Mouse (Mus musculus) hindbrain, embryonic 16.5 days (tissue): Measurements from ENCODE around the gene Tmem116. TPM values are rescaled to one million over a fixed set of nuclear protein-coding genes. Genes with fewer than 3 reads are reported as not detected.

Experiments
- ATAC-seq: fragments of 200-750 bp; cut with Nextera tagmentation; 2 replicates; pipeline ENCODE4 v1.8.0; 2017; ENCODE audit warnings: moderate TSS enrichment, moderate library complexity
- H3K27ac ChIP-seq: fragments of 300-500 bp; sonication (generic); 2 replicates; pipeline ENCODE4 v1.5.1; 2014; ENCODE audit warnings: low read depth, mild to moderate bottlenecking, control low read depth, low read length, moderate library complexity
- H3K27me3 ChIP-seq: fragments of 300-500 bp; sonication (generic); replicated peaks from 2 replicates; pipeline ENCODE4 v1.6.1; 2014; ENCODE audit warnings: low read length; ENCODE audit not compliant: control insufficient read depth, insufficient read depth
- H3K36me3 ChIP-seq: fragments of 300-500 bp; sonication (generic); 2 replicates; pipeline ENCODE4 v1.6.1; 2014; ENCODE audit warnings: mild to moderate bottlenecking, low read length, moderate library complexity, mixed read lengths; ENCODE audit not compliant: control insufficient read depth, insufficient read depth
- H3K4me1 ChIP-seq: fragments of 300-500 bp; sonication (generic); 2 replicates; pipeline ENCODE4 v1.6.1; 2014; ENCODE audit warnings: low read depth, low read length; ENCODE audit not compliant: control insufficient read depth, insufficient read depth
- H3K4me2 ChIP-seq: fragments of 300-500 bp; sonication (generic); 2 replicates; pipeline ENCODE4 v1.6.1; 2014; ENCODE audit warnings: mild to moderate bottlenecking, low read length, control low read depth, moderate library complexity
- H3K4me3 ChIP-seq: fragments of 300-500 bp; sonication (generic); 2 replicates; pipeline ENCODE4 v1.5.1; 2014; ENCODE audit warnings: mild to moderate bottlenecking, low read length, control low read depth, moderate library complexity
- H3K9ac ChIP-seq: fragments of 300-500 bp; sonication (generic); 2 replicates; pipeline ENCODE4 v1.6.1; 2014; ENCODE audit warnings: low read depth, mild to moderate bottlenecking, control low read depth, low read length, moderate library complexity
- H3K9me3 ChIP-seq: fragments of 300-500 bp; sonication (generic); 2 replicates; pipeline ENCODE4 v1.6.1; 2014; ENCODE audit warnings: mild to moderate bottlenecking, low read length, moderate library complexity; ENCODE audit not compliant: control insufficient read depth
- WGBS: fragments of 180-500 bp; shearing (Covaris S2); extraction: QIAGEN DNeasy Blood & Tissue Kit; methylation state at CpG from one replicate; pipeline ENCODE4 v1.1.7; 2014; 5-methylcytosine and 5-hydroxymethylcytosine counted together
- polyA plus RNA-seq: library from polyadenylated mRNA; unstranded; fragments of >200 nt; fragmentation: Nextera tagmentation; extraction: Ambion mirVana; gene quantifications from 2 replicates; pipeline ENCODE4 v1.2.1, GENCODE M21; 2015

The Tmem116 gene
- polyA plus RNA-seq, 1 experiment from 2014 or later, result 2.3 TPM

DNA sequence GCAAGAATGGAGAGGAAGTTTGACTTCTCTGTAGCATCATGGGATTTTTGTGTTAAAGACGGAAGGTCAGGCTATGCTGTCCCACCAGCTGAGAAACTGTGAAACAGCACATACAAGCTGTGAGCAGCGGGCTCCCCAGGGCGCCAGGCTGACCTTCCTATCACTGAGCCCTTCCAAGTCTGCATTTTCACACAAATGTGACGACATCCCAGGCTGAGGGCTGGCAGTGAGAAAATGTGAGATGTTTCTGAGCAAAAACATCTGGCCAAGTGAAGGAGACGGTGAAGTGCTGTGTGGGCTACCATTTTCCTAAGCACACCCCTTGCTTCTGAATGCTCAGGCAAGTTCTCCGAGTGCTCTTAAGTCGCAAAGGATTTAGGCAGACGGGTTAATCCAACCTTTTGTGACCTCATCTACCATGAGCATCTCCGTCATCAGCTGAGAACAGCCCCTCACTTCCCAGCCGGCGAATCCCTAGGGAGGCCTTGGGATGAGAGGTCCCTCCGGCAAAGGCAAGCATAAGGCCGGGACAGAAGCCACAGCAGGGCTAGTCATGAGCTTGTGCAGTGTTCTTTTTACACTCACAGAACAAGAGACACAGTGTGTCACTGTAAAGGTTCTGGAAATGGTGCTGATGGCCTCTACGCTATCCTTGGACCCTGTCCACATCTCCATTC lies 74.2 kb downstream of the Tmem116 start:
- Histone ChIP-seq H3K27me3 (no peaks in the 10 kb centered on the region), H3K9ac (no peak overlapping the region), H3K4me3 (no peak overlapping the region), H3K4me2 (no peak overlapping the region), H3K36me3 (peaks cover 42% of the 10 kb centered on the region), H3K9me3 (no peaks in the 10 kb centered on the region), H3K27ac (no peak overlapping the region), H3K4me1 (no peaks in the 10 kb centered on the region)
- ATAC-seq, result no peak
- 92% methylated on average over 14 of the region's 14 CpGs for WGBS

DNA sequence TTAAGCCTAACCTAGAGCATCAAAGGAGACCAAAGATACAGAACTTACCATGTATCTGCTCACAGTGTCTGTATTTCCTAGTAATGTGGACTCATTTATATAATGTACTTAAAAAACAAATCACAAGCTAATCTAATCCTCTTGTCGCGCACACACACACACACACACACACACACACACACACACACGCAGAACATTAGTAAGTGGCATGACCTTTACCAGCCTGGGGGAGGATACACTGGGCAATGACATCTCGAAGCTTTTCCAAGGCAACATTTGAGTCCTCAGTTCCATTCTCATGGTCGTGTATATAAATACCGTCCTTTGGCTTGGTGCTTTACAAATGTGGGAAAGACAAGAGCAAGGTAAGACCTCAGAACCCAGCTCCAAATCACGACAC lies 74.8 kb downstream of the Tmem116 start:
- Histone ChIP-seq H3K27me3 (no peaks in the 10 kb centered on the region), H3K36me3 (peaks cover 42% of the 10 kb centered on the region), H3K9ac (no peak overlapping the region), H3K27ac (no peak overlapping the region), H3K4me2 (no peak overlapping the region), H3K4me3 (no peak overlapping the region), H3K9me3 (no peaks in the 10 kb centered on the region), H3K4me1 (no peaks in the 10 kb centered on the region)
- WGBS, result 88% methylated on average over 7 of the region's 7 CpGs
- no peak for ATAC-seq

DNA sequence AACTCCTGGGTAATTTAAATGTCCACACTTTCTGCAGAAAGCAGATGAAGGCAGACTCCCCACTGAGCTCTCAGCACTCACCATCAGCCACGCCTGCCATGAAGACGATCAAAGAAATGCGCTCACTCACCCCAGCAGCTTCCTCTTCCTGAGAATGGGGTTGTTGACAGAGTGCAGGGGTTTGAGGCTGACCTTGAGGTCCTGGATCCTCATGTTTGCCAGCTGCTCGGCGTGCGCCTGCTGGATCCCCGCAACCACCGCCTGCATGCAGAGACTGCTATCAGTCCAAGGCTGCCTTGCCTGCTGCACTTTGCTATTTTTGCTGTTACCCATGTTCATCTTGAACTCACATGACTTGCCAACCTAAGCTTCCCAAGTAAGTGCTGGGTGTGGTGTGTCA lies 75.3 kb downstream of the Tmem116 start:
- Histone ChIP-seq H3K4me1 (no peaks in the 10 kb centered on the region), H3K36me3 (peaks cover 42% of the 10 kb centered on the region), H3K27me3 (no peaks in the 10 kb centered on the region), H3K4me2 (no peak overlapping the region), H3K9ac (no peak overlapping the region), H3K9me3 (no peaks in the 10 kb centered on the region), H3K4me3 (no peak overlapping the region), H3K27ac (no peak overlapping the region)
- ATAC-seq, result no peak
- WGBS, result 70% methylated on average over 8 of the region's 8 CpGs

DNA sequence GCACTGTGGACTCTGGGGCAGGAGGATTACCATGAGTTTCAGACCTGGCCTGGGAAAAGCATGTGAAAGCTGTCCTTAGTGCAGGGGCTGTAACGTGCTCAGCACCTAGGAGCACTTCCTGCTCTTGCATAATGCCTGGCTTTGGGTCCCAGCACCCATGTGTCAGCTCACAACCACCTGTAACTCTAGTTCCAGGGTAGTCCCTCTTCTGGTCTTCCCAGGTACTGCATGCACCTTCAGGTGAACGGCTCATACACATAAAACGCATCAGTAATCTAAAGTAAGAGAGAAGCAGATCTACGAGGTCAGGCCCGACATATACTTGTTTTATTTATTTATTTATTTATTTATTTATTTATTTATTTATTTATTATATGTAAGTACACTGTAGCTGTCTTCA lies 82.8 kb downstream of the Tmem116 start:
- H3K9ac ChIP-seq, result no peak overlapping the region
- no peak for ATAC-seq
- H3K4me2 ChIP-seq, result no peak overlapping the region
- H3K27ac ChIP-seq, result no peak overlapping the region
- no peaks in the 10 kb centered on the region for H3K27me3 ChIP-seq
- 94% methylated on average over 5 of the region's 5 CpGs for WGBS
- no peaks in the 10 kb centered on the region for H3K4me1 ChIP-seq
- H3K36me3 ChIP-seq, result peaks cover 41% of the 10 kb centered on the region
- no peak overlapping the region for H3K4me3 ChIP-seq
- no peaks in the 10 kb centered on the region for H3K9me3 ChIP-seq

DNA sequence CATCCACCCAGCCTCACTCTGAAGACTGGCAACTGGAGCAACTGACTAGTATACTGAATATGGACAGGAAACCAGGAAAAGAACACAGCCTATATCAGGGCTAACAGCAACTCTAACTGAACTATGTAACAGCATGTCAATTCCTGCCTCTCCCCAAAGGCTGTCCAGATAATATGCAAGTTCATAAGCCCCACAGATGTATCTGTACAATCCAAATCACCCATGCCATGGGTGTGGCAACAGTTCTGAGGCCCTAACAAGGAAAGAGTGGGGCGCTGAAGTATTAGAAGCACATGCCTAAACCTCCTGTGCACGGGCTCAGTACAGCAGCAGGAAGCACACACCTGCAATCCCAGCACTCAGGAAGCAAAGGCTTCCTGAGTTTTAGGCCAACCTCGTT lies 83.4 kb downstream of the Tmem116 start:
- WGBS, result 90% methylated on average over 3 of the region's 3 CpGs
- no peak for ATAC-seq
- H3K4me1 ChIP-seq, result no peaks in the 10 kb centered on the region
- H3K27ac ChIP-seq, result no peak overlapping the region
- no peaks in the 10 kb centered on the region for H3K27me3 ChIP-seq
- peaks cover 41% of the 10 kb centered on the region for H3K36me3 ChIP-seq
- no peak overlapping the region for H3K4me3 ChIP-seq
- H3K9ac ChIP-seq, result no peak overlapping the region
- H3K9me3 ChIP-seq, result no peaks in the 10 kb centered on the region
- no peak overlapping the region for H3K4me2 ChIP-seq

DNA sequence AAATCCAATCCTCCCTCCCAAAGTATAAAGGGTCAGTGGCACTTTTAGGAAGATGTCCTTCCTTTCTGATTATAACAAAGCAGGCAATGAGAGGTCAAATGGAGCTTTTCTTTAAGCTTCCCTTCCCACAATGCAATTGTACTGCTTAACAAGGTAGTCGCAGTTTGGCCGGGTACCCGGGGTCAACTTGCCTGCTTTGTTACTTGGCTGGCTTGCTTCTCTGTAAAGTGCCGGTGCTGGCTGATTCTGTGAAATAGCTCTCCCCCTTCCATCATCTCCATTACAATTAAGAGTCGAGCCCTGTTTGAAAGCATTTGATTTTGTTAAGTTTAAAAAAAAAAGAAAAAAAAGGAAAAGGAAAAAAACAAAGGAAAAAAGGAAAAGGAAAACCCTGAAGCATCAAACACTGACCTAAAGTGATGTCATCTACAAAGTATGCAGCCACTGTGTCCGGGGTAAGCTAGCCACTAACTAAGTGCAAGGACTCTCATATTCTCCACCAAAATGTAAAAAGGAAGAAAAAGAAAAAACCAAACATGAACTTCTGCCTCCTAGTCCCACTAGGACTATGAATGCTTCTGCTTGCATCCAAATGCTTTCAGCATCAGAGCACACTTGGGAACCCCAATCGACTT lies 85.3 kb downstream of the Tmem116 start:
- WGBS, result 57% methylated on average over 7 of the region's 7 CpGs
- Histone ChIP-seq H3K4me3 (no peak overlapping the region), H3K9me3 (no peaks in the 10 kb centered on the region), H3K36me3 (peaks cover 31% of the 10 kb centered on the region), H3K27me3 (no peaks in the 10 kb centered on the region), H3K27ac (no peak overlapping the region), H3K4me2 (no peak overlapping the region), H3K4me1 (no peaks in the 10 kb centered on the region), H3K9ac (no peak overlapping the region)
- ATAC-seq, result no peak

DNA sequence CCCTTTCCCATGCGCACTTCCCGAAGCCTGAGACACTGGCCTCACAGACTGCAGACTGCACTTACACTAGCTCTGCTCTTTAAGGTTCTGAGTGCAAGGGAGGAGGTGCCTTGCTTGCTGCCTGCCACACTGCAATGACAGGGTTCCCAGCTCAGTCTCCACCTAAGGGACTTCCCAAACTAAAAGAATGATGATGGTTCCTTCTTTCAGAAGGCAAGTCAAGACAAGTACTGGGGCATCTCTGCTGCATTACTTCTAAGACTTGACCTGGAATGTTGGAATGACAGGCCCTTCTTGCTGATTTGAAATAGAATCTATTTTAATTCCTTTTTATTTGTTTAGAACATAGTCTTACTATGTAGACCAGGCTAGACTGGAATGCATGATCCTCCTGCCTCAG lies 85.9 kb downstream of the Tmem116 start:
- Histone ChIP-seq H3K4me1 (peaks cover 3% of the 10 kb centered on the region), H3K4me2 (no peak overlapping the region), H3K9ac (no peak overlapping the region), H3K9me3 (no peaks in the 10 kb centered on the region), H3K27ac (no peak overlapping the region), H3K36me3 (peaks cover 28% of the 10 kb centered on the region), H3K4me3 (no peak overlapping the region), H3K27me3 (no peaks in the 10 kb centered on the region)
- WGBS, result 70% methylated on average over 2 of the region's 2 CpGs
- no peak for ATAC-seq

DNA sequence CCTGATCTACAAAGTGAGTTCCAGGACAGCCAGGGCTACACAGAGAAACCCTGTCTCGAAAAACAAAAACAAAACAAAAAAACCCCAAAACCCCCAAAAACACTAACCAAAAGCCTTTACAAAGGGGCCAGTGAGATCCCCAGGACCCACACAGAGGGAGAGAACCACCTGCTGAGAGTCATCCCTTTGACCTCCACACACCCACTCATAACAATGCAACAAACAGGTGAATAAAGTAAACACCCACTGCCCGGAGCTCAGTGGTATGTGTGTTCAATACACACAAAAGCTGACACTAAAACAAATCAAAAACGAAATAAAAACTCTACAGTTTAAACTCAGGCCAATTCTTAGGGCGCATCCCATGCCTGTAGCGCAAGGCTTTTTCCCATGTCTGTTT lies 88.4 kb downstream of the Tmem116 start:
- Histone ChIP-seq H3K36me3 (peaks cover 14% of the 10 kb centered on the region), H3K4me1 (peaks cover 21% of the 10 kb centered on the region), H3K9ac (no peak overlapping the region), H3K27me3 (no peaks in the 10 kb centered on the region), H3K4me2 (no peak overlapping the region), H3K27ac (no peak overlapping the region), H3K4me3 (no peak overlapping the region), H3K9me3 (no peaks in the 10 kb centered on the region)
- ATAC-seq, result no peak
- WGBS, result 95% methylated on average over 5 of the region's 5 CpGs

DNA sequence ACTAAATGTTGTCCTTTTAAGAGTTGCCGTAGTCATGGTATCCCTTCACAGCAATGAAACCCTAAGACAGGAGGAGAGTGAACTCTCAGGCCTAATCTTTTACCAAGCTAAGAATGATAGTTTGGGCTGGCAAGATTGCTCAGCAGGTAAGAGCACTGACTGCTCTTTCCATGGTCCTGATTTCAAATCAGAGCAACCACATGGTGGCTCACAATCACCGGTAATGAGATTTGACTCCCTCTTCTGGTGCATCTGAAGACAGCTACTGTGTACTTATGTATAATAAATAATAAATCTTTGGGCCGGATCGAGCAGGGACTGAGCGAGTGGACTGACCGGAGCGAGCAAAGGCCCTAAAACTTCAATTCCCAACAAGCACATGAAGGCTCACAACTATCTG lies 89.5 kb downstream of the Tmem116 start:
- no peaks in the 10 kb centered on the region for H3K9me3 ChIP-seq
- no peak overlapping the region for H3K4me2 ChIP-seq
- no peak overlapping the region for H3K9ac ChIP-seq
- peaks cover 5% of the 10 kb centered on the region for H3K36me3 ChIP-seq
- no peak overlapping the region for H3K27ac ChIP-seq
- H3K4me3 ChIP-seq, result no peak overlapping the region
- H3K27me3 ChIP-seq, result no peaks in the 10 kb centered on the region
- no peak for ATAC-seq
- H3K4me1 ChIP-seq, result peaks cover 21% of the 10 kb centered on the region
- whole genome bisulfite sequencing, result 86% methylated on average over 7 of the region's 7 CpGs
